Mouse (Mus musculus) brown adipose tissue, adult 24 weeks (tissue): ENCODE data around the gene Spg11. TPM values are rescaled to one million over a fixed set of nuclear protein-coding genes. Genes with fewer than 3 reads are reported as not detected.
"Not testable (repeated sequence)": the region's sequence is repeated elsewhere in the genome, so short reads cannot be mapped to it uniquely, and the experiment has no call there.

Experiments used
- H3K27ac ChIP-seq: fragments of 200-500 bp; replicated peaks from 2 replicates; pipeline ENCODE4 v1.5.1; 2012; ENCODE audit warnings: low read depth, mild to moderate bottlenecking, low read length
- H3K4me1 ChIP-seq: fragments of 200-500 bp; 2 replicates; pipeline ENCODE4 v1.6.1; 2012; ENCODE audit warnings: low read length, mixed read lengths; ENCODE audit not compliant: control insufficient read depth, insufficient read depth, insufficient read length
- H3K4me3 ChIP-seq: fragments of 200-500 bp; 2 replicates; pipeline ENCODE4 v1.5.1; 2012; ENCODE audit warnings: low read depth, mild to moderate bottlenecking, low read length, moderate library complexity; ENCODE audit not compliant: insufficient read depth
- polyA plus RNA-seq: library from polyadenylated mRNA; stranded (reverse); fragments of >200 nt; gene quantifications from 2 replicates; pipeline ENCODE4 v1.2.4, GENCODE M21; 2012; ENCODE audit not compliant: missing spikeins, insufficient read depth, insufficient read length

The Spg11 gene
- polyA plus RNA-seq, 1 experiment, result 7.8 TPM

- Histone ChIP-seq H3K27ac (no peak overlapping the region), H3K4me3 (no peak overlapping the region), H3K4me1 (no peaks in the 10 kb centered on the region)
Measured at GRCm38 (mm10) chr2:122059365-122060115, 58.6 kb downstream of the Spg11 start.

- no peaks in the 10 kb centered on the region for H3K4me1 ChIP-seq
- no peak overlapping the region for H3K4me3 ChIP-seq
- no peak overlapping the region for H3K27ac ChIP-seq
Measured at GRCm38 (mm10) chr2:122043926-122044325, 74.3 kb downstream of the Spg11 start.

- no peak overlapping the region for H3K27ac ChIP-seq
- no peaks in the 10 kb centered on the region for H3K4me1 ChIP-seq
- H3K4me3 ChIP-seq, result no peak overlapping the region
Measured at GRCm38 (mm10) chr2:122036064-122036463, 82.1 kb downstream of the Spg11 start.

GRCm38 (mm10) chr2:122031970-122032369, 86.2 kb downstream of the Spg11 start:
- H3K27ac ChIP-seq, result no peak overlapping the region
- H3K4me3 ChIP-seq, result no peak overlapping the region

GRCm38 (mm10) chr2:122028756-122029700, 89.2 kb downstream of the Spg11 start:
- Histone ChIP-seq H3K4me1 (no peaks in the 10 kb centered on the region), H3K27ac (peak overlapping the region; percentile 75), H3K4me3 (peak overlapping the region; percentile 93)

More at GRCm38 (mm10) chr2:122031970-122032369, 86.2 kb downstream of the Spg11 start:
- H3K4me1 ChIP-seq, result no peaks in the 10 kb centered on the region

- H3K27ac ChIP-seq, result peak within 1 kb of the TSS; percentile 87
- no peaks in the 10 kb centered on the region for H3K4me1 ChIP-seq
Measured at GRCm38 (mm10) chr2:122027862-122028755, 90.1 kb downstream of the Spg11 start, which contains the start of gene Eif3j1. TSS of gene Eif3j1 (plus strand) at chr2:122028546.

GRCm38 (mm10) chr2:122027091-122027490, 91.1 kb downstream of the Spg11 start:
- H3K4me3 ChIP-seq, H3K27ac ChIP-seq, H3K4me1 ChIP-seq: not testable (repeated sequence)

More at GRCm38 (mm10) chr2:122027862-122028755, 90.1 kb downstream of the Spg11 start, which contains the start of gene Eif3j1:
- peak within 1 kb of the TSS; percentile 93 for H3K4me3 ChIP-seq

GRCm38 (mm10) chr2:122022284-122022683, 95.9 kb downstream of the Spg11 start:
- H3K4me1 ChIP-seq, result no peaks in the 10 kb centered on the region
- no peak overlapping the region for H3K4me3 ChIP-seq
- H3K27ac ChIP-seq, result no peak overlapping the region

- Histone ChIP-seq H3K4me1 (no peaks in the 10 kb centered on the region), H3K4me3 (no peak overlapping the region), H3K27ac (no peak overlapping the region)
Measured at GRCm38 (mm10) chr2:122018705-122019104, 99.5 kb downstream of the Spg11 start.

- Histone ChIP-seq H3K27ac (no peak overlapping the region), H3K4me3 (no peak overlapping the region), H3K4me1 (no peaks in the 10 kb centered on the region)
Measured at GRCm38 (mm10) chr2:122011441-122011840, 106.7 kb downstream of the Spg11 start.

- H3K27ac ChIP-seq, result no peak overlapping the region
Measured at GRCm38 (mm10) chr2:122008832-122009231, 109.4 kb downstream of the Spg11 start.

More at GRCm38 (mm10) chr2:122008832-122009231, 109.4 kb downstream of the Spg11 start:
- Histone ChIP-seq H3K4me3 (no peak overlapping the region), H3K4me1 (no peaks in the 10 kb centered on the region)

Other genes starting within 250 kb of the Spg11 start
- 5.9 and 6.5 TPM in 2 replicates for gene Ctdspl2, start 162.4 kb downstream of the Spg11 start, polyA plus RNA-seq
- not detected in 2 replicates for gene Mageb3, start 162.3 kb downstream of the Spg11 start, polyA plus RNA-seq
- 6.8 and 9.9 TPM in 2 replicates for gene Eif3j1, start 89.8 kb downstream of the Spg11 start, polyA plus RNA-seq
- 1,264 and 2,088 TPM in 2 replicates for gene B2m, start 29.3 kb upstream of the Spg11 start, polyA plus RNA-seq
- not detected in 2 replicates for gene Trim69, start 42.3 kb upstream of the Spg11 start, polyA plus RNA-seq
- not detected in 2 replicates for gene Patl2, start 67.8 kb upstream of the Spg11 start, polyA plus RNA-seq
- not detected in 2 replicates for gene Terb2, start 67.9 kb upstream of the Spg11 start, polyA plus RNA-seq
- gene Sord, start 116.4 kb upstream of the Spg11 start, polyA plus RNA-seq, result 59.6 and 87.1 TPM in 2 replicates
- gene Duox2, start 180.1 kb upstream of the Spg11 start, polyA plus RNA-seq, result not detected in 2 replicates
- gene Duoxa2, start 180.5 kb upstream of the Spg11 start, polyA plus RNA-seq, result not detected in 2 replicates
- 0.67 TPM in 1 of 2 replicates, not detected in the other for gene Duoxa1, start 195.3 kb upstream of the Spg11 start, polyA plus RNA-seq
- gene Duox1, start 197.3 kb upstream of the Spg11 start, polyA plus RNA-seq, result not detected in 2 replicates